14 mouse cellular contexts compared by ENCODE assay signal in the genomic region with DNA sequence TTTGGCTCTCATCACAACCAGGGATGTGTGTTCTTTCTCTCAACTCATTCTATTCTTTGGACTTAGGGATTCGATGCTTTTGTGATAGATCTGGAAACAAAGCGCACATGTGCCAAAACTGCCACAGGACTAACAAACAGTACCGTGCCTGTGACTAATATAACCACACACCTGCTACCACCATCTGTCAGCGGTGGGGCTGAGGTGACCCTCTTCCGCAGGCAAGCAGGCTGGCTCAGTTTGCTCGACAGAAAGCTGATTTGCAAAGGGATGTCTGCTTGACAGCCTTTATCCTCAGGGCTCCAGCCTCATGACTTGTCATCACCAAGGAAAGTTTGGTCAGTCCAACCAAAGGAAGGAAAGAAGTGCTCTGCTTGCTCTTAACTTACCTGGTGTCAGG.
DNase-seq lines count a peak whose midpoint lies in the region; ATAC-seq and TF ChIP-seq lines count a peak whose summit lies in the region.
"Had no signal": no experiment of that assay in that cellular context is flagged by ENCODE, and none has a peak within 500 bp of the region (broad histone marks: within the 10 kb centered on the region; RNA-seq: fewer than 3 reads in every experiment).

No protein-coding gene starts in this region.

- no peak for TF ChIP-seq CTCF in gastrocnemius, adult 2 months (IDR thresholded peaks at IDR 0.05)

- peak; percentile 85 for DNase-seq in cerebellum, adult 11 months
- peak; percentile 85 to 90 for DNase-seq in cerebellum, postnatal 25 days
- DNase-seq in layer of hippocampus, adult 18-20 months (ENCODE audit: low spot score in 2 of 2) = peak; percentile 5 to 41
- no peak for DNase-seq in kidney, postnatal 36 days
- DNase-seq in retina, postnatal 1 day = no peak
- no peak for DNase-seq in gastrocnemius, adult 2 months
- DNase-seq: adrenal gland, postnatal 36 days; gastrocnemius, postnatal 36 days; lung, postnatal 36 days; thymus, adult 18-20 months had no signal

- no peaks in the 10 kb centered on the region for H3K36me3 ChIP-seq in megakaryocyte, embryonic 14.5 days (replicated peaks; ENCODE audit: low read length)
- H3K36me3 ChIP-seq: heart, embryonic 13.5 days had no signal

- no peaks in the 10 kb centered on the region for H3K27me3 ChIP-seq in megakaryocyte, embryonic 14.5 days (replicated peaks)
- H3K27me3 ChIP-seq: heart, embryonic 13.5 days had no signal

- H3K4me1 ChIP-seq in megakaryocyte, embryonic 14.5 days = no peaks in the 10 kb centered on the region
- H3K4me1 ChIP-seq: heart, embryonic 13.5 days had no signal

- 0 out of 2 replicates have a peak, but pooled peaks cover 6% of the 10 kb centered on the region for H3K9me3 ChIP-seq in megakaryocyte, embryonic 14.5 days
- H3K9me3 ChIP-seq: heart, embryonic 13.5 days had no signal

- no peak overlapping the region for H3K27ac ChIP-seq in gastrocnemius, adult 2 months
- H3K27ac ChIP-seq: heart, embryonic 13.5 days; liver, embryonic 14.5 days had no signal

- ATAC-seq in megakaryocyte, adult 5-6 weeks (ENCODE audit: poor library complexity, severe bottlenecking) = no peak

- peak overlapping the region; percentile 20 for H3K4me3 ChIP-seq in megakaryocyte, embryonic 14.5 days (replicated peaks)
- H3K4me3 ChIP-seq in gastrocnemius, adult 2 months = no peak overlapping the region
- H3K4me3 ChIP-seq: heart, embryonic 13.5 days had no signal

- intact Hi-C loops in gastrocnemius, adult 2 months (cut with DNase I) = no loop called here

Comparison
In these comparisons a context has a peak if more than half of its experiments do, and no peak if none do; other contexts are left out.
1. DNase-seq: peak in cerebellum, adult 11 months (single experiment), cerebellum, postnatal 25 days (2 of 2) and layer of hippocampus, adult 18-20 months (2 of 2); none in kidney, postnatal 36 days (0 of 2), retina, postnatal 1 day (single experiment) and gastrocnemius, adult 2 months (single experiment).